Mouse (Mus musculus) forelimb bud, embryonic 11.5 days (tissue): ENCODE measurements around the gene Nup188.

Experiments
- DNase-seq: peaks from one replicate; pipeline ENCODE4 v3.0.0-alpha.2; 2012; ENCODE audit warnings: low read depth, low spot score

Nup188 gene

GRCm38 (mm10) chr2:30256616-30257350 lies 29.4 kb upstream of the Nup188 start:
- DNase-seq = no peak

- DNase-seq = no peak
Observed at GRCm38 (mm10) chr2:30257699-30258460, 28.3 kb upstream of the Nup188 start.

DNA sequence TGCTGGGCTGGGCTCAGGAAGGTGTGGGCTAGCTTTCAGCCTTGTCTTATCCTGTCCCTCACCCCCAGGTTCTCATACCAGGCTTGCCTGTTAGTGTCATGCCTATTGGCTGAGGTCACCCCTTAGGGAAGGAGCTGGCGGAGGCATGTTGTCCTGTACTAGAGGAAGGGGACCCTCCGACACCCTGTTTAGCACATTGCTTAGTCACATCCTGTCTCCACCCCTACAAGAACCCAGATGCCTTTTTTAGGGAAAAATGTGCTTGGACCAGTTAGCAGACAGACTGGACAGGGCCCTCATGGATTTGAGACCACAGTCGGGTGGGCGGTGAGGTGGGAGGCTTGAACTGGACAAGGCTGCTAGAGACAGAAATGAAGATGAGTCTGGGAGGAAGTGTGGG lies 27.6 kb upstream of the Nup188 start:
- DNase-seq = no peak

GRCm38 (mm10) chr2:30259131-30260064 lies 26.8 kb upstream of the Nup188 start:
- DNase-seq = no peak

GRCm38 (mm10) chr2:30261064-30261736 lies 25.0 kb upstream of the Nup188 start:
- no peak for DNase-seq

DNA sequence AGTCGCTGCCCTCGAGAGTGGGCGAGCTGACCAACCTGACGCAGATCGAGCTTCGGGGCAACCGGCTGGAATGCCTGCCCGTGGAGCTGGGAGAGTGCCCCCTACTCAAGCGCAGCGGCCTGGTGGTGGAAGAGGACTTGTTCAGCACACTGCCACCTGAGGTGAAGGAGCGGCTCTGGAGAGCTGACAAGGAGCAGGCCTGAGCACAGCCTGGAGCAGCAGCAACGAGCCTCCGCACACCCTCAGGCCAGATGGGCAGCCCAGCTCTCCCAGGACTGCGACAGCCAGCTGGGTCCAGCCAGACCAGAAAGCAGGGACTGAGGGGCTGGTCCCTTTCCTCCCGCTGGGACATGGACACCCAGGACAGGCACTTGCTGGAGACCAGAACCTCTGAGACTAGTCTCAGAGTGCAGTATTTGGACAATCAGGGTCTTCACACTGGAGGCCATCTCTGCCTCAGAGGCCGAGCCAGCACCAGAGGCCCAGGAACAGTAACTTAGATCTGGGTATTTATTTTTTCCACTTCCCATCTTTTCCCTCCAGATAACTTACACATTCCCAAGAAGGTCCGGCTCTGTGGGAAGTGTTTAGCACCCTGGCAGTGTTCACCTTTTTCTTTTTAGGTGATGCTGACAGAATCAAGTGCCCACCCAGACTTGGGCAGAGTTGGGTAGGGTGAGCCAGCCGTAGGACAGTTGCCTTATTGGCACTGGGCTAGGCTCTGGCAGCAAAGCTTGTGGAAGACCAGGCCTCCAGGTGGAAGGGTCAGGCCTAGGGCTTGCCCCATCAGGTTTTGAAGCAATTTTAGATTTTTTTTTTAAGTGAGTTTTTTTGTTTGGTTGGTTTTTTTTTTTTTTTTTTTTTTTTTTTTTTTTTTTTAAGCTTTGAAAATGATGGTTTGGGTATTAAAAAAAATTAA lies 24.0 kb upstream of the Nup188 start:
- DNase-seq = no peak

- no peak for DNase-seq
Observed at GRCm38 (mm10) chr2:30262840-30263441, 23.3 kb upstream of the Nup188 start.

DNA sequence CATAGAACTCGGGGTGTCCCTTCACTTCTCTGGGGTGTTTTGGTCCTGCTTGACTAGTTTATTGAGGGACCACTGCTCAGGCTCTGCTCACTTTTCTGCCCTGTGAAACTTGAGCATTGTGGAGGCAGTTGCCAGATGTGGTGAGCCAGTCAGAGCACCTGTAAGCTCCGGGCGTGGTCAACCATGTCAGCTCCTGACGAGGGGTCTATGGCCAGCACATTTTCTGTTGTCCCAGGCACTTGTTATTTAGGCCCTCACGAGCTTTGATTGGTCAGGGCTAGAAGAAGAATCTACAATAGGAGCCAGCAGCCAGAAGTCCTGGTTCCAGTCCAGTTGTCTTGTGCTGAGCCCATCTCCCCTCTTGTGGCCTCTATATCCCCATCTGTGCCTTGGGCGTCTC lies 22.4 kb upstream of the Nup188 start:
- DNase-seq = no peak

DNA sequence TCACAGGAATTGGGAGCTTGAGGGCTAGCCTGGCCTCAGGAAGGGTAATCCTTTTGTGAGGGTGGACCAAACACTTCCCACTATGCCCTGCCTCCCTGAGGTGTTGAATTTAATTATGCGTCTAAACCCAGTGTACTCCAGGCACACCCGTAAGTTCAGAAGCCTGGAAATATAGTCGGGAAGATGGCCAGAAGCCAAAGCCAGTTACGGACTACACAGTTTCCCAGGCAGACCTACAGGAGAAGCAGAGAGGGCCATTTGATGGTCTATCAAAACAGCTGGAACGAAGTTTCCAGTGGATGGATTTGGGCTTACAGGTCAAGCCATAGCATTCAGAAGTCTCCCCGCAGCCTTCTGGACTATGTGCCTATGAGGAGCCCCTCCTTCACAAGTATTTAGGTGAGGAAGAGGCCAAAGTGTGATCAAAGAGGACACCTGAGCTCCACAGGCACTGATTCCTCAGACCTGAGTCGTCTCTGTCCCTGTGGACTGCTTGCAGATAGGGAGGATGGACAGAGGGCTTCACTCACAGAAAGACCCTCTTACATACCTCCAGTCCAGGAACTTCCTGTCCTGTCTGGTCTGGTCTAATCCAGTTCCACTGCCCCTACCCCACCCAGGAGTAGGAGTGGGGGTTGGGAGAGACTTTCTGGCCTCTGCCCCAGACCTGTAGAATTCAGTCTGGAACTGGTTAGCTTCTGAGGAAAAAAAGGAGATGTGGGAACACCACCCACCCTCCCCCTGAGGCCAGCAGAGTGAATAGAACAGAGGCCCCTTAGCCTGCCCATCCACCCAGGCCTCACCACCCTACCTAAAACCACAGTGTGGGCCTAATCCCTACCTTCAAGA lies 21.3 kb upstream of the Nup188 start:
- peak; percentile 44 for DNase-seq

- no peak for DNase-seq
Observed at GRCm38 (mm10) chr2:30265767-30266253, 20.4 kb upstream of the Nup188 start, which contains the start of gene Phyhd1. TSS of gene Phyhd1 (plus strand) at chr2:30266203.

DNA sequence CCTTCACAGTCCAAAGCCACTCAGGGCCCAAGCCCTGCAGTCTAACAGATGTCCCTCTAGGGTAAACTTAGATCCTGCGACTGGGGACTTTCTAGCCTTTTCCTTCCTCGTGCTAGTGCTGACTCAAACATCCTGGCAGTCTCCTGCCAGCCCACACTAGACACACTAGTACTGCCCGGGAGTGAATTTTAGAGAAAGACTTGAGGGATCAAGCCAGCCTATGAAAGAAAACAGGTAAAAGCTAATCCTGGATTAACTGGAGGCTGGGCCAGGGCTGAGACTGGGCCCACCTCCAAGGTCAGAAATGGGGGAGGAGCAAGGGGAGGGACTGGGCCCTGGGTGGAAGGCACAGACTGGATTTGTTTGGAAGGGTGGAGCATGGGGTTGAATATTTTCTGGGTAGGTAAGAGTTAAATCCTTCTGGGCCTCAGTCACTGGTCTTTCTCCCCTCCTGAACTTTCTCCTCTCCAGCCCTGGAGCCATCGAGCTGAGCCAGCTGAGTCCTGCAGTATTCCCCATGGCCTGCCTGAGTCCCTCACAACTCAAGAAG lies 19.7 kb upstream of the Nup188 start:
- DNase-seq = peak; percentile 26

DNA sequence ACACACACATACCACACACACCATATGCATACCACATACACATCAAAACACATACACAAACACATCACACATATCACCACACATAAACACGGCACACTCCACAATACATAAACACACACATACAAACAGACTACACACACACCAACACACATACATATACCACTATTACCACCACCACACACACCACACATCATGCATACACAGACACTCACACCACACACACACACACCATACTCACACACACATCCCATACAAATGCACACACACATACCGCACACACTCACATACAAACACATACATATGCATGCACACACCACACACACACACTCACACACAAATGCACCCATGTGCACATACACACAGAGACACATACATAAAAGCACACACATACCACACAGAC lies 18.7 kb upstream of the Nup188 start:
- no peak for DNase-seq

DNA sequence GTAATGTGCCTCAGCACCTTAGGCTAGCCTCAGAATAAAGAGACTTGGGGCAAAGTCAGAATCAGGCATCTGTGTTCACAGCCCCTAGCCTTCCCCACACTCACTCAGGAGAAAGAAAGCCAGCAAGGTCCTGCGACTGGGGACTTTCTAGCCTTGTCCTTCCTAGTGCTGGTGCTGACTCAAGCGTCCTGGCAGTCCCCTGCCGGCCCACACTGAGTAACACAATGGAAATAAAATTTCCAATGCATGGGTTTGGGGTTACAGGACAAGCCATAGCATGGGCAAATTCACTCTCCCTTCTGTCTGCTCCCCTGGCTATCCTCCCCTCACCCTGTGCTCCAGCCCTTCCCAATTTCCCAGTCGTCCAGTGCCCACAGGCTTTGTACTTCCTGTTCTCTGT lies 17.8 kb upstream of the Nup188 start:
- no peak for DNase-seq

DNA sequence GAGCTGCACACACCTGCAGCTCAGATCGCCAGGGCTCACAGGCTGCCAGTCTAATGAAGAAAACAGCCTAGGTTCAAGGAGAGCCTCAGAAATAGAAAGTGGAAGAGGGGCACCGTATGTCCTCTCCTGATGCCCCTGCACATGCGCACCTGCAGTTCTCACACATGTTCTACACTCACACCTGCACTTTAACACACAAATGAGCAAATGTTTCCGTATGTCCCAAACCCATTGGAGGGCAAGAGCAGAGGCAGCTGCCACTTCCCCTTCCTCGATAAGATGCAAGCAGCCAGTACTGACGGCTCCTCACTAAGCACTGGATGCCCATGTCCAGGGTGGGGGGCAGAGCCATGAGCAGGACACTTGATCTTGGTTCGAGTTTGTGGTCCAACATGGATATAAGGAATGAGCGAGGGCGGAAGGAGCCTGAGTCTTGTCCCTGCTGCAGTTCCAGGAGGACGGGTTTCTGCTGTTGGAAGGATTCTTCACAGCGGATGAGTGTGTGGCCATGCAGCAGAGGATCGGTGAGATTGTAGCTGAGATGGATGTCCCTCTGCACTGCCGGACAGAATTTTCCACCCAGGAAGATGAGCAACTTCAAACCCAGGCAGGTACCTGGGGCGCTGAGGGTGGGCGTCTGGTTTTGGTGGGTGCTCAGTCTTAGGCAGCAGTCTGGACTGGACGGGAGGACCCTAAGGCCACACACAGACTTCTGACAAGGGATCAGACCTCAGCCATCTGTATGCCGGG lies 16.8 kb upstream of the Nup188 start:
- DNase-seq = no peak

- DNase-seq = peak; percentile 68
Observed at GRCm38 (mm10) chr2:30270134-30270533, 16.1 kb upstream of the Nup188 start.

- DNase-seq = no peak
Observed at GRCm38 (mm10) chr2:30280743-30281142, 5.5 kb upstream of the Nup188 start, which contains the start of gene Gm28038. TSS of gene Gm28038 (plus strand) at chr2:30281043.

DNA sequence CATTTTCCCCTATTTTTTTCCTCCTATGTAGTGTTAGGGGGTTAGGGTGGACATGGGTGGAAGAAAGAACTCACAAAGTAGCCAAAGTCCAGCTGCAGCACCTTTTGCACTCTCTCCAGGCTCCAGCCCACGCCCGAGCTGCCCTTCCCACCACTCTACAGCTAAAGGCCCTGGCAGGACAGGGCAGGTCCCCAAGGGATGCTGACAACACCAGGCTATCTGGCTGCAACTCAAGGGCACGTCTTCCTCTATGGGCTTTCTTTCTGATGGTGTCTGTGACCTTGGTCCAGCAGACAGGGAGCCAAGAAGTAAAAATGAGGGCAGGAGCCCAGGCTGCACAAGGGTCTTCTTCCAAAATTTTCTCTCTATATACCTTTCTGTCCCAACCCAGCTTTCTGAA lies 4.5 kb upstream of the Nup188 start:
- no peak for DNase-seq

DNA sequence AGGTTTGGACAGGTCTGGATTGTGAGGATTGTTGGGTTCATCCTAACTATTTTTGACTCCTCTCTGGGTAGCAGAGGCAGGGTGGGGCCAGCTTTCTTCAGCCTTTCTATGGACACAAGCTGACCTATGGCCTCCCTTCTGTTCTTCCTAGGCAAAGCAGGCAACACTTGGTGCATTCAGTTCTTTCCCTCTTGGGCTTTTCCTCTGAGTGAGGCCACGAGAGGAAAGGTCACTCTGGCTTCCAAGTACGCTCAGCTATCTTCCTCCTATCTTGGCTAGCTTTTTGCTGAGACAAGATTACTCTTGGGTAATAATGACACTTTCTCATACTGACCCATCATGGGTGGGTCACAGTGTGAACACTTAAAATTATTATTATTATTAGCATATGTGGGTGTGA lies 3.0 kb upstream of the Nup188 start:
- no peak for DNase-seq
